Mouse (Mus musculus): ENCODE results near the gene Ppp1r14a. TPM values are rescaled to one million over a fixed set of nuclear protein-coding genes. Genes with fewer than 3 reads are reported as not detected.
A peak's percentile ranks its signal among the peaks of the same experiment; 100 is the strongest.

Gene Ppp1r14a
- polyA plus RNA-seq, 1 experiment from 2014 or later = 33.9 TPM

DNA sequence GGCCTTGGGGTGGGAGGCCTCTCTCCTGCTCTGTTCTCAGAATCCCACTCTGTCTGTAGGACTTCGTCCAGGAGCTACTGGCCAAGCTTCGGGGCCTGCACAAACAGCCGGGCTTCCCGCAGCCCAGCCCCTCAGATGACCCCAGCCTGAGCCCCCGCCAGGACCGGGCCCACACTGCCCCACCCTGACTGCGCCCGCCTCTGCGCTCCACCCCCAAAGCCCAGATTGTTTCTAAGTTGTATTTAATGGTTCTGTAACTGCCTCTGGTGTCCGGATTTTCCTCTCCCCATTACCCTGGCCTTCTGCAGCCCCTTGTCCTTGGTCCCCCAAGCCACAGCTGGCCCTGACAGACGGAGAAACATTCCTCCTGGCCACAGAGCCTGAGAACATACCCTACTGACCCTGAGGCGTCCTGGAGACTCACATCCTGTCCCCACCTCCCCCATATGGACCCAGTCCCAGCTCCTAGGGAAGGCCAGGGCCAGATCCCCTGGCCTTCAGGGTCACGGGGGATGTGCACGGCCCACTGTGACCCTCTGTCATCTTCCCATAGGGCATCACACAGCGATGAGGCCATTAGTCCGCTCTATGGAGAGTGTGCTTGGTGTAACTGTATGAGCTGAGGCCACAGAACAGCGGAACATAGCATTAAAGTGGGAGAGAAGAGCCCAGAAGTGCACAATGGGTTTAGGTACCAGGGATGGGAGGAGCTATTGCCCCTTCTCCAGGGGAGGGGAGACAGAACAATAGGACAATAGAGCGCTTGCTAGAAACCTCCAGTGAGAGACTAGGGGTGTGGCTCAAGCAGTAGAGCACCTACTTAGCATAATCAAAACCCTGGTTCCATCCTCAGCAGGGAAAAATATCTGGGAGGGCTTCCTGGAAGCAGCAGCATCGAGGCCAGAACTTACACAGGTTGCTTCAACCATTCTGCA, 4.3 kb downstream of the Ppp1r14a start:
- Histone ChIP-seq H3K4me1 (replicated peaks; ENCODE audit: control insufficient read depth, insufficient read depth, low read length) (peaks cover 19% of the 10 kb centered on the region), H3K36me3 (ENCODE audit: control insufficient read depth, insufficient read depth, low read length) (no peaks in the 10 kb centered on the region), H3K27me3 (ENCODE audit: control insufficient read depth, insufficient read depth, low read length) (no peaks in the 10 kb centered on the region), H3K4me3 (ENCODE audit: low read depth, low read length) (no peak overlapping the region), H3K4me2 (replicated peaks; ENCODE audit: low read depth, low read length) (no peak overlapping the region), H3K9ac (ENCODE audit: low read depth, low read length) (peak overlapping the region; percentile 29), H3K9me3 (ENCODE audit: control insufficient read depth, low read length) (no peaks in the 10 kb centered on the region), H3K27ac (ENCODE audit: low read depth, low read length) (peak overlapping the region; percentile 85)
- WGBS = 15% methylated on average over 19 of the region's 19 CpGs
- peak; percentile 52 for ATAC-seq (ENCODE audit: low FRiP score)
- peak; percentile 51 for DNase-seq (ENCODE audit: low spot score)

GRCm38 (mm10) chr7:29294111-29294761, 5.1 kb downstream of the Ppp1r14a start:
- ATAC-seq (ENCODE audit: low FRiP score) (no peak), DNase-seq (ENCODE audit: low spot score) (no peak)
- no peaks in the 10 kb centered on the region for H3K9me3 ChIP-seq (ENCODE audit: control insufficient read depth, low read length)
- H3K4me2 ChIP-seq (replicated peaks; ENCODE audit: low read depth, low read length) = no peak overlapping the region
- peaks cover 19% of the 10 kb centered on the region for H3K4me1 ChIP-seq (replicated peaks; ENCODE audit: control insufficient read depth, insufficient read depth, low read length)
- WGBS = 52% methylated on average over 13 of the region's 13 CpGs
- peak overlapping the region; percentile 85 for H3K27ac ChIP-seq (ENCODE audit: low read depth, low read length)
- H3K36me3 ChIP-seq (ENCODE audit: control insufficient read depth, insufficient read depth, low read length) = no peaks in the 10 kb centered on the region
- peak overlapping the region; percentile 12; the same call in 1 of the 2 replicates for H3K9ac ChIP-seq (ENCODE audit: low read depth, low read length)
- H3K27me3 ChIP-seq (ENCODE audit: control insufficient read depth, insufficient read depth, low read length) = no peaks in the 10 kb centered on the region
- no peak overlapping the region for H3K4me3 ChIP-seq (ENCODE audit: low read depth, low read length)

GRCm38 (mm10) chr7:29295861-29296647, 6.9 kb downstream of the Ppp1r14a start:
- no peak overlapping the region for H3K4me2 ChIP-seq (replicated peaks; ENCODE audit: low read depth, low read length)
- H3K9ac ChIP-seq (ENCODE audit: low read depth, low read length) = no peak overlapping the region
- WGBS = 85% methylated on average over 24 of the region's 24 CpGs
- peaks cover 19% of the 10 kb centered on the region for H3K4me1 ChIP-seq (replicated peaks; ENCODE audit: control insufficient read depth, insufficient read depth, low read length)
- H3K9me3 ChIP-seq (ENCODE audit: control insufficient read depth, low read length) = no peaks in the 10 kb centered on the region
- no peaks in the 10 kb centered on the region for H3K27me3 ChIP-seq (ENCODE audit: control insufficient read depth, insufficient read depth, low read length)
- no peak for DNase-seq (ENCODE audit: low spot score)
- no peak overlapping the region for H3K4me3 ChIP-seq (ENCODE audit: low read depth, low read length)
- no peaks in the 10 kb centered on the region for H3K36me3 ChIP-seq (ENCODE audit: control insufficient read depth, insufficient read depth, low read length)
- no peak for ATAC-seq (ENCODE audit: low FRiP score)
- no peak overlapping the region for H3K27ac ChIP-seq (ENCODE audit: low read depth, low read length)

GRCm38 (mm10) chr7:29296998-29297397, 7.9 kb downstream of the Ppp1r14a start:
- Histone ChIP-seq H3K36me3 (ENCODE audit: control insufficient read depth, insufficient read depth, low read length) (no peaks in the 10 kb centered on the region), H3K27ac (ENCODE audit: low read depth, low read length) (no peak overlapping the region), H3K27me3 (ENCODE audit: control insufficient read depth, insufficient read depth, low read length) (no peaks in the 10 kb centered on the region), H3K9me3 (ENCODE audit: control insufficient read depth, low read length) (no peaks in the 10 kb centered on the region), H3K4me3 (ENCODE audit: low read depth, low read length) (no peak overlapping the region), H3K9ac (ENCODE audit: low read depth, low read length) (no peak overlapping the region), H3K4me1 (replicated peaks; ENCODE audit: control insufficient read depth, insufficient read depth, low read length) (peaks cover 17% of the 10 kb centered on the region), H3K4me2 (replicated peaks; ENCODE audit: low read depth, low read length) (no peak overlapping the region)
- 11% methylated on average over 10 of the region's 10 CpGs for WGBS
- DNase-seq (ENCODE audit: low spot score) = peak; percentile 85
- ATAC-seq (ENCODE audit: low FRiP score) = no peak

DNA sequence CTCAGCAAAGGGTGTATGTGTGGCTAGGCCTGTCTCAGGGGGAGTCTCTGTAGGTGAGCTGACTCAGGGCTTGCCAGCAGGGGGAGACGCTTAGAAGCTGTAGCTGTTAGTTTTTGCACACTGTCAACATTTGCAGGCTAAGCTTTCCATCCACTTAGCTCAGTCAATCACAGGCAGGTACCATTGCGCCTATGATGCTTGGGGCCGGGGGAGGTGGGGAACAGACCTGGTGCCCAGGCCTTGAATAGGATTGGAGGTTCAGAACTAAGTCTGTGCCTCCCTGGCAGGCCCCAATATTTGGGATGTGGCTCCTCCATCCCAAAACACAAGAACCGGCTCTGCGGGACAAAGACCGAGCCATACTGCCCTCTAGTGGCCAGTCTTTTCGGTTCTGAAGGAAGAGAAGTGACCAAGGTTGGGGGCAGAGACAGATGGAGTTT, 12.0 kb downstream of the Ppp1r14a start:
- no peak overlapping the region for H3K9ac ChIP-seq (ENCODE audit: low read depth, low read length)

DNA sequence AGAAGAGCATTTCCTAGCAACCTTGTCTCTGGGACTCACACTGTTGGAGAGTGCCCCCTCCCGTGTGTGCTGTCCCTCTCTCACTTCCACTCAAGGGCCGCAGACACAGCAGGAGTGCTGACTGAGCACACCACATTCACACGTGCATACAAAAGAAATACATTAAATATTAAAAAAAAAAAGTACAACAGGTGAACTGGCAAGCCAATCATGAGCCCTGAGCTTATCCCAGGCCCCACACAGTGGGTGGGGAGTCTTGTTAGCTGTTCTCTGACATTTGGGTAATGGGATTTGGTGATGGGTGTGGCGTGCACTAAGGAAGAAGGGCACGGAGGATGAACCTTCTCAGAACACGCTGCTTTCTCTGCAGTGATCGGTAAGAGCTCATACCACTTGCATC, 13.5 kb downstream of the Ppp1r14a start:
- Histone ChIP-seq H3K27me3 (ENCODE audit: control insufficient read depth, insufficient read depth, low read length) (no peaks in the 10 kb centered on the region), H3K9me3 (ENCODE audit: control insufficient read depth, low read length) (no peaks in the 10 kb centered on the region), H3K27ac (ENCODE audit: low read depth, low read length) (no peak overlapping the region), H3K36me3 (ENCODE audit: control insufficient read depth, insufficient read depth, low read length) (no peaks in the 10 kb centered on the region), H3K4me2 (replicated peaks; ENCODE audit: low read depth, low read length) (no peak overlapping the region), H3K4me1 (replicated peaks; ENCODE audit: control insufficient read depth, insufficient read depth, low read length) (peaks cover 15% of the 10 kb centered on the region), H3K9ac (ENCODE audit: low read depth, low read length) (no peak overlapping the region), H3K4me3 (ENCODE audit: low read depth, low read length) (no peak overlapping the region)
- ATAC-seq (ENCODE audit: low FRiP score) (no peak), DNase-seq (ENCODE audit: low spot score) (no peak)
- 67% methylated on average over 7 of the region's 7 CpGs for whole genome bisulfite sequencing

More for the DNA sequence above, 12.0 kb downstream of the Ppp1r14a start:
- Histone ChIP-seq H3K9me3 (ENCODE audit: control insufficient read depth, low read length) (no peaks in the 10 kb centered on the region), H3K27me3 (ENCODE audit: control insufficient read depth, insufficient read depth, low read length) (no peaks in the 10 kb centered on the region), H3K36me3 (ENCODE audit: control insufficient read depth, insufficient read depth, low read length) (no peaks in the 10 kb centered on the region), H3K27ac (ENCODE audit: low read depth, low read length) (no peak overlapping the region), H3K4me2 (replicated peaks; ENCODE audit: low read depth, low read length) (no peak overlapping the region), H3K4me1 (replicated peaks; ENCODE audit: control insufficient read depth, insufficient read depth, low read length) (peaks cover 10% of the 10 kb centered on the region), H3K4me3 (ENCODE audit: low read depth, low read length) (no peak overlapping the region)
- DNase-seq (ENCODE audit: low spot score) (peak; percentile 91), ATAC-seq (ENCODE audit: low FRiP score) (no peak)
- 2% methylated on average over 7 of the region's 7 CpGs for WGBS

DNA sequence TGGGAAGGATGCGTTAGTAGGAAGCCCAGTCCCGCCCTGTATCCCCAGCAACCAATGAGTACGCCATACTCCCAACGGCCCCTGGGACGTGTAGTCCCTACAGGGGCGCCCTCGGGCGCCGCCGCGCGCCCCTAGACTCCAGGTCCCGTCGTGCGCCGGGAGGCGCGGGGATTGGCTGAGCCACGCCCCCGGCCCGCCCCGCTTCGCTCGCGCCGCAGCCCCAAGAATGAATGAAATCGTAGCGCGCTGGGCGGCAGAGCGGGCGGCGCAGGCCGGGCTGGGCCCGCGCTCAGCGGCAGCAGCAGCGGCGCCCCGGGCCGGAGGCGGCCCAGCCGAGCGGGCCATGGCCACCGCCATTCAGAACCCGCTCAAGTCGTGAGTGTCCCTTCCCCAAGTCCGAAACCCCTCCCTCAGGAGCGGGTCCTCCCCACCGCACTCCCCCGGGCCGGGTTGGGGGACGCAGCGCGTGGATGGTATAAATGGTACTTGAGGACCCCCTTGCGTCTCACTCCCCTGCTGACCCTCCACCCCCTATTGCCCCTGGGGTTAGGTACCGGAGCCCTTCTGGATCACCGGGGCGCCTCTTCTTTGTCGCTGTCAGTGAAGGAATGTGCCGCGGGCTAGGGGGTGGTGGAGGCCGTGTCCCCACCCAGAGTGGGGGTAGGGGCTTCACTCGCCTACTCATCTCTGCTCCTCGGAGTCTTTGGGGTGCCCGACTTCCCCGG, 14.8 kb downstream of the Ppp1r14a start, which contains the start of gene Dpf1:
TSS of gene Dpf1 (plus strand) at position 214 of the 725 bp plus-strand sequence.
- H3K4me1 ChIP-seq (replicated peaks; ENCODE audit: control insufficient read depth, insufficient read depth, low read length) = peaks cover 21% of the 10 kb centered on the region
- H3K27me3 ChIP-seq (ENCODE audit: control insufficient read depth, insufficient read depth, low read length) = no peaks in the 10 kb centered on the region
- ATAC-seq (ENCODE audit: low FRiP score) = peak; percentile 82
- peak within 1 kb of the TSS; percentile 75 for H3K9ac ChIP-seq (ENCODE audit: low read depth, low read length)
- 1% methylated on average over 48 of the region's 67 CpGs for WGBS
- peak within 1 kb of the TSS; percentile 72 for H3K4me3 ChIP-seq (ENCODE audit: low read depth, low read length)
- DNase-seq (ENCODE audit: low spot score) = peak; percentile 90
- no peaks in the 10 kb centered on the region for H3K9me3 ChIP-seq (ENCODE audit: control insufficient read depth, low read length)
- H3K4me2 ChIP-seq (replicated peaks; ENCODE audit: low read depth, low read length) = peak within 1 kb of the TSS; percentile 92
- H3K27ac ChIP-seq (ENCODE audit: low read depth, low read length) = peak within 1 kb of the TSS; percentile 89
- H3K36me3 ChIP-seq (ENCODE audit: control insufficient read depth, insufficient read depth, low read length) = no peaks in the 10 kb centered on the region
